Mouse (Mus musculus): ENCODE data around the gene Hoxc10. TPM values are rescaled to one million over a fixed set of nuclear protein-coding genes. Genes with fewer than 3 reads are reported as not detected.

Gene Hoxc10
- not detected for total RNA-seq (2021)
- long read RNA-seq, result 0 reads

DNA sequence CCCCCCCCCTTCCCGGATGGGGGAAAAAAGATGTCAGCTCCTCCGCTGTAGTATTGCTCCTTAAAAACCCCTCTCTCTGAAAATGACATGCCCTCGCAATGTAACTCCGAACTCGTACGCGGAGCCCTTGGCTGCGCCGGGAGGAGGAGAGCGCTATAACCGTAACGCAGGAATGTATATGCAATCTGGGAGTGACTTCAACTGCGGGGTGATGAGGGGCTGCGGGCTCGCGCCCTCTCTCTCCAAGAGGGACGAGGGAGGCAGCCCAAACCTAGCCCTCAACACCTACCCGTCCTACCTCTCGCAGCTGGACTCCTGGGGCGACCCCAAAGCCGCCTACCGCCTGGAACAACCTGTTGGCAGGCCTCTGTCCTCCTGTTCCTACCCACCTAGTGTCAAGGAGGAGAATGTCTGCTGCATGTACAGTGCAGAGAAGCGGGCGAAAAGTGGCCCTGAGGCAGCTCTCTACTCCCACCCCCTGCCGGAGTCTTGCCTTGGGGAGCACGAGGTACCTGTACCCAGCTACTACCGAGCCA is at the start of gene Hoxc10:
Hoxc10 (plus strand) TSS at position 21 of the 536 bp plus-strand sequence.
- no peak for DNase-seq (ENCODE audit: low spot score in 2 of 2)

DNA sequence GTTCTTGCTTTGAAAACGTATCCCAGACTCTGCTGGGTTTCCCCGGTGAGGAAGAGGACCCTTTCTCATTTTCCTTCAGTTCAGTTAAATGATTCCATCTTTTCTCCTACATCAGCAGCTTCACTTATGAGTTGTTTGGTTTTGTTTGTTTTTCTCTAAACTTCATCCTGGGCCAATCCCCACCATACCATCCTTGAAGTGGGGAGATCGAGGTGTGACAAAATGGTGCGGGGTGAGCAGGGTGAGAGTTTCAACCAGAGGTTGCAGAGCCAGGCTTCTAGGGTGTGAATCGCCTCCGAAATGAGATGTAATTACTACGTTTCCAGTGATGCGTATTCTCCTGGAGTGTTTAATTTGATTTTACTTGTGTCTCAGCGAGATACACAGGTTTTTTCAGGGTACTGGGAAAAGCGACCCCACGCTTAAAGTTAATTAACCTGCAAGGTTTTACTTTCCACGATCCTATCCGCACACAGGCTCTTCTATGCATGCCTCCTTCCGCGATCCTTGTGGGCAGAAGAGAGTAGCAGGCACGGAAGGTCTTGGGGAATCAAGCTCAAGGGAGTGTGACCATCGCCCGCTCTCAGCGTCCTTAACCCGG is 48.5 kb upstream of the Hoxc10 start:
- DNase-seq (ENCODE audit: low spot score in 2 of 2), result no peak

DNA sequence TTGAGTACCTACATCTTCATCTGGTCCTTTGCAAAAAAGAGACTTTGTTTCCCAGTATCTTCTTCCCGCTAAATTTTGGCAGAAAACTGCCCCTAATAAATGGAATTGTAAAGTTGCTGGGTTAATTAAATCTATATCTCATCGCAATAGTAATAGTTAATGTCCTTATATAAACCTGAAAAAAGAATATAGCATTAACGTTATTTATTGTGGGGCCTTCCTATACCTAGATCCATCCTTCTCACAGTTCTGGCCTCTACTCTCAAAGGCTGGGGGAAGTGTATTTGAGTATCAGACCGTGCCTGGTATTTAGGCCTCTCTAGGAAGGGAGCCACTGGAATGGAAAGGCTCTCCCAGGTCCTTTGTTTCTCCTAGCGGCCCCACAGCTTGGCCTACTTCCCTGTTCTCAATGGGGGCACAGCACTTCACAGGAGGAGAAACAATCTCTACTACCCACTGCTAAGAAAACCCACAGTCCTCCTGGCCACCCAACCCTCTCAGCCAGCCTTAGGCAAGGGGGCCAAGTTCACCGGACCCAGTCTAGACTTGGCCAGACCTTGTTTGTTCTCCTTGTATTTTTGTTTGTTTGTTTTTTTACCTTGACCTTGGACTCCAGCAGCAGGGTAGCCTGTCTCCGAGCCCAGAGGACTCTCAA is 47.9 kb upstream of the Hoxc10 start:
- DNase-seq (ENCODE audit: low spot score in 2 of 2), result no peak

DNA sequence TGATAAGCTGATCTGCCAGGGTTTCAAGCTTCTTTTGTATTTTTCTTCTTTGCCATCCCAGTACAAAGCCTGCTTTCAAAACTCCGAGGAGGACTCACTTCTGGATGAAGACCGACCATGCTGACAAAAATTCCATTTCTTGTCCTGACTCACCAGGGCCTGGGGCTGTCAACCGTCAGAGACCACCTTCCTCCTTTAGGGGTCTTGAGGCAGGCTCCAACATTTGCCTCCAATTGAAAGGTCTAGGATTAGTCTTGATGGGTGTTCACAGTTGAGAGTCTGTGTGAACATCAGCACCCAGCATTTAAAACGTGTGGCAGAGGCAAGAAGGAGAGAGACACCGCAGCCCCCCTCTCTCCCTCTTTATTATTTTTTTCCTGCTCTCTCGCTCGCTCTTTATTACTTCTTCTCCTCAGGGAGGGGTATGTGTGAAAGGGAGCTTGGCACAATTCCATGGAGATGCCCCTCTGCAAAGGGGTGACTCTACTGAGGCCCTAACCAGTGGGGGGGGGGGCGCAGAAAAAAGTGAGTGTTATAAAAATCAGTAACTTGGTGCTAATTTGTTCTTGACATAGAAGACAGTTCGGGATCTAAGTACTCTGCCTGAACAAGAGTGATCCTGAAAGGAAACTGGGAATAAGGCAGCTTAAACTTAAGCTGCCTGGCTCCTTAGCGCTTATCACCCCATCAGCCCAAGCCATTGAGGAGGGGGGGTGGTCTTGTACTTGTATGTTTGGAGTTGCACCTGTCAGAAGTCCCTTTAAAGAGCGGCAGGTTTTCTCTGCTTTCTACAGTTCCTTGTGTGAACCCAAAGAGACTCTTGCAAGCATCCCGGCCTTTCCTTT is 47.0 kb upstream of the Hoxc10 start:
- DNase-seq (ENCODE audit: low spot score in 2 of 2), result no peak

DNA sequence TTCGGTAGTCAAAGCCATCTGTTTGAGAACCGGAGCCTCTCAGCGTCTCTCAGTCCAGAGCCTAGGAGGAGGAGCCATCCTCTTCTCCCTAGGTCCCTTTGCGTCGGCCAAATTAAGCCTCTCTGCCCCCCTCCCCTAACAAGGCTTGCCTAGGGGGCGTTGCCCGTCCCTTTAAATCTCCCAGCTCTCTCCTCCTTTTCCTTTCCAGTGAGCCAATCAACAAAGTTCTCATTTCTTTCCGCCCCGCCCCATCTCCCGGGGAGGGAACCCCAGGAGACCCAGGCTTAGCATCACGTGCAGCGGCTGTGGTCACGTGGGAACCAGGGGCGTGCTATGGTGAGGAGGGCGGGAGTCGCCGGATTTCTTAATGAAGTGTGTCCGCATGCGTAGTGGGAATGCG is 46.0 kb upstream of the Hoxc10 start:
- DNase-seq (ENCODE audit: low spot score in 2 of 2), result no peak

- no peak for DNase-seq (ENCODE audit: low spot score in 2 of 2)
Observed at GRCm38 (mm10) chr15:102921053-102922011, 45.3 kb upstream of the Hoxc10 start, which contains the start of gene Hoxc13. Hoxc13 (plus strand) TSS chr15:102921103.

DNA sequence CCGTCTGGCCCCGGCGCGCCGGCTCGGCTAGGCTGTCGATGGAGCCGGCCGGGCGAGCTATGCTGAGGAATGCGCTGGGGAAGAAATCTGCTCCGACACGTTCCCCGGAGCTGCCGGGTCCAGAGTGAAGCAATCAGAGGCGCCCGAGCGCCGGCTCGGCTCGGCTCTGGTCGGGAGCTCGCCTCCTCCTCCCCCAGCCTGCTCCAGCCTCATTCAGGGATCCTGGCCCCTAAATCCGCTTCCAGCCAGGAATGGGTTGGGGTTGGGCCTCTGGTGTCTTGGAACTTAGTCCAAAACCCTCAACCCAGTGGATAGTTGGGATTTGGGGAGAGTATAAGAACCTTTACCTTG is 44.6 kb upstream of the Hoxc10 start:
- no peak for DNase-seq (ENCODE audit: low spot score in 2 of 2)

DNA sequence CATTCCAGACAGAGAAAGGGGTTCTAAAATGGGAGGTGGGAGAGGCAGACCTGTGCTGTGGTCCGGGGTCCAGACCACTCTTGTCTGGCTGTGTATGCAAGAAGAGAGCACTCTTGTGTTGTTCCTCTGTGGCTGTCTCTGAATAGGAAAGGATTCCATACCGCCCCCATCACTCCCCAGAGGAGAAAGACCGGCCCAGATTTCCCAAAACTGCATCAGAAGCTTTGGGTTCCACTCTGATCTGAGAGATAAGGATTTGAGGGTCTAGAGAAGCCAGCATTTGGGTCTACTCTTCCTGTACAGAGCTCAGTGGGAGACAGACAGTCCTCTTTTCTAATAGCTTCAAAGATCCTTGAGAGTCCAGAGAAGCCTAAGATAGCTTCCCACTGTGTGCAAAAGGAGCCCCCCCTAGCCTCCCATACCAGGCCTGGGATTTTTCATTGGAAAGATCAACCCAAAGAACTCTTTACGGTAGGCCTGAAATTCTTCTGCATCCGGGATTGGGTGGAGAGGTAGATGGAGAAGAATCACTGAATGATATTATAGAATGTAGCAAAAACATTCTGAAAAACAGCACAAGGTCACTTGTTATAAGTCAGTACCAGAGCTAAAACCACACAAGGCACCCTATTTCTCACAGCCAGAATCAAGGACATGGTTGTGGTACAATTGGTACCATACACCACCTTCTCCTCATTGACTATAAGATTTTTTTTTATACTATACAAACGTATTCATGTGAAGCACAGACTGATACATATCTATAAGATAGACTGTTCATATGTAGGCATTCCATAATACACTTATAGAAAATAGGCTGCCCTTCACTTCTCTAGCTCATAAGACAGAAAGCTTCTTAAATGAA is 43.7 kb upstream of the Hoxc10 start:
- DNase-seq (ENCODE audit: low spot score in 2 of 2), result no peak

DNA sequence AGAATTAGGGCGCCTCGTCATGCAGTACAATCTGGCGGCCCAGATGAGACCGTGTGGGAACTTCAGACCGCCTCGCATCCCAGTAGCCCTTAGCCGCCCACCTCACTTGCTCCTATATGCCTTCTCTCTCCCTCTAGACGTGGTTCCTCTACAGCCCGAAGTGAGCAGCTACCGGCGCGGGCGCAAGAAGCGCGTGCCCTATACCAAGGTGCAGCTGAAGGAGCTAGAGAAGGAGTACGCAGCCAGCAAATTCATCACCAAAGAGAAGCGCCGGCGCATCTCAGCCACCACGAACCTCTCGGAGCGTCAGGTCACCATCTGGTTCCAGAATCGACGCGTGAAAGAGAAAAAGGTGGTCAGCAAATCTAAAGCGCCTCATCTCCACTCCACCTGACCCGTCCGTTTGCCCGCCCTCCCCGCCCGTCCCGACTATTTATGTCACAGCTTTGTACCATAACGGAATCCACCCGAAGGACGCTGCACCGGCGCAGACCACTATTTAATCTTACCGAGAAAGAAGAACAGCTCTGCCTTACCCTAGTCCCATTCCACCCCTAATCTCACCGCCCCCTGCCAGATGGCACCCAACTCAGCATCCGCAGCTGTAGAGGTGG is 39.5 kb upstream of the Hoxc10 start:
- no peak for DNase-seq (ENCODE audit: low spot score in 2 of 2)

- no peak for DNase-seq (ENCODE audit: low spot score in 2 of 2)
Observed at GRCm38 (mm10) chr15:102931706-102932358, 34.8 kb upstream of the Hoxc10 start.

DNA sequence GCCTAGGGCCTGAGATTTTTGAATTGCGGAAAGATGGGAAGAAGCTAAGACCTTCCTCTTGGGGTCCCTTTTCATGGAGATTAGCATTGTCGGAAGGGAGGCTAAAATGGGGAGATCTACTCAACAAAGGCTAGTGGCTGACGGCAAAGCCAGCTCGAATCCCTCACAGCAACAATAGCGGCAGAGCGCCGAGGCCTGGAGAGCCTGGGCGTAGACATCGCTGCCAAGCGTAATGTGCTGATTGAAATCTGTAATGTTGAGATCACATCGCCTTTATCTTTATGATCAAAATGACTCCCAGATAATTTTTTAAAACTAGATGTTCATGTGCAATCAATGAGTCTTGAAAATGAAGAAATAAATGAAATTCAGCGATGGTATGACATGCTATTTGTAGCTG is 32.2 kb upstream of the Hoxc10 start:
- no peak for DNase-seq (ENCODE audit: low spot score in 2 of 2)

GRCm38 (mm10) chr15:102934897-102935296 is 31.7 kb upstream of the Hoxc10 start:
- no peak for DNase-seq (ENCODE audit: low spot score in 2 of 2)

DNA sequence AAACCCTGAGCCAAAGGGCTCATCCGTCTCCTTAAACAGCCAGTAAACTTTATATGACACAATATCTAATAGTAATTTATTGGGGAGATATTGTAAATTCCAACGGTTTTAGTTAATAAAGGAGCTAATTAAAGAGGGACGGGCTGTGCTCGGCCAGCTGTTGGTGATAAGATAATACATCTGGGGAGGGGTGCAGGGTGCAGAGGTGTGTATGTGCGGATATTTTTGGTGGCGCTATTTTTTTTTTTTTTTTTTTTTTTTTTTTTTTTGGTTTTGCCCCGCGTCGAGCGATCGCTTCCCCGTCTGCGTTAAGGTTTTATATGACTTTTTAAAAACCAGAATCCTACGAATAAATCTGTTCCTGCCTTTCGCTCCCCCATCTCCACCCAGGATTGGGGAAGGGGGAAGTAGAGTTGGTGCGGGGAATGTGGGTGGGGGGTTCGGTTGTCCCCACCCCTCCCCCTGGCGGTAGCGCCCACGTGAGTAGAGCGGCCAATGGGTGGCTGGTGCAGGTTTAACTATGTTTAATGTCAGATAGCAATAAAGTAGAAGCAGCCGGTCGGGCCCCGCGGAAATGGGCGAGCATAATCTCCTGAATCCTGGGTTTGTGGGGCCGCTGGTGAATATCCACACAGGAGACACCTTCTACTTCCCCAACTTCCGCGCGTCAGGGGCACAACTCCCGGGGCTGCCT is 30.2 kb upstream of the Hoxc10 start, which contains the start of gene Hoxc12:
Hoxc12 (plus strand) TSS at position 479 of the 694 bp plus-strand sequence.
- DNase-seq (ENCODE audit: low spot score in 2 of 2), result no peak

DNA sequence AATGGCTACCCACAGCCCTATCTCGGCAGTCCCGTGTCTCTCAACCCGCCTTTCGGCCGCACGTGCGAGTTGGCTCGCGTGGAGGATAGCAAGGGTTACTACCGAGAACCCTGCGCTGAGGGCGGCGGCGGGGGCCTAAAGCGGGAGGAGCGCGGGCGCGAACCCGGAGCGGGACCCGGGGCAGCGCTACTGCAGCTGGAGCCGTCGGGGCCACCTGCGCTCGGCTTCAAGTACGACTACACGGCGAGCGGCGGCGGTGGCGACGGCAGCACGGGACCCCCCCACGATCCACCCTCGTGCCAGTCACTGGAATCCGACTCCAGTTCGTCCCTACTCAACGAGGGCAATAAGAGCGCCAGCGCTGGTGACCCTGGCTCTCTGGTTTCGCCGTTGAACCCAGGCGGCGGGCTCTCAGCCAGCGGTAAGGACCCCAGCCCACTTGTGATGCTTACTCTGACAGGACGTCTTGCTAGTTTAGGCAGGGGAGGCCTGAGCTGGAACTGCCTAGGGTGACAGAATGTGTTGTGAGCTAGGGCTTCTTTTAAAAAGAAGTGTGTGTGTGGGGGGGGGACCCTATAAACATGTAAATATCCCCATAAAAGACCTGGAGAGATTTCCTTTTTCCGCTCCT is 29.4 kb upstream of the Hoxc10 start:
- no peak for DNase-seq (ENCODE audit: low spot score in 2 of 2)

GRCm38 (mm10) chr15:102939256-102940155 is 27.1 kb upstream of the Hoxc10 start:
- no peak for DNase-seq (ENCODE audit: low spot score in 2 of 2)

DNA sequence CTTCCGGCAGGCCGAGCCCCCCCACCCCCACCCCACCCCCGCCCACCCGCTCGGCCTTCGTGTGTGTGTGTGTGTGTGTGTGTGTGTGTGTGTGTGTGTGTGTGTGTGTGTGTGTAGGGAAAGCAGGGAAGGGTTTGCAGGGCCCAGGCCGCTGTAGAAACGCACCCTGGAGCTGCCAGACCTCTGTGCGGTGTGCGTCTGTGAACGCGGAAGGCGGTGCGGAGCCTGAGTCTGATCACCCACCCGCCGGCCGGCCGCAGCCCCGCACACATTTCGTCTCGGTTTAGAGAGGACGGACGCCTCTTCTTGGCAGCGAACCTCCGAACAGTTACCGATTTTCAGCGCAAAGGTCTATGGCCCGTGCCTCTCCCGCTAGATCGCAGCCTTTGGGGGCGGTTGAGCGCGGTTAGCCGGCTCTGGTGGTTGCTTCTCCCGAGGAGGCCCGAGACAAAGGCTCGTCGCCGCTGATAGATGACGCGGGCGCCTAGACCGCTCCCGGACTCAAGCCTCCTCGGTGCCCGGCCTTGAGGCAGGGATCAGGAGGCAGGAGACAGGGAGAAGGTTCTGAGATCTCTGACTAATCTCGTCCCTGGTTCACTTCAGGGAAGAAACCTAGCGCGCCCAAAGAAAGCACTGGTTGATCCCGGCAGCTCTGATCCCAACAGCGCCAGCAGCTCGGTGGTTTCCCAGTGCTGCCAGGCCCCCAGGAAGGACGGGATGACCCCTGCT is 23.7 kb upstream of the Hoxc10 start:
- DNase-seq (ENCODE audit: low spot score in 2 of 2), result no peak
